Mouse (Mus musculus): Measurements from ENCODE around the gene Lamb2. TPM values are rescaled to one million over a fixed set of nuclear protein-coding genes. Genes with fewer than 3 reads are reported as not detected.

Gene Lamb2
- polyA plus RNA-seq, 1 experiment: 40.5 TPM

DNA sequence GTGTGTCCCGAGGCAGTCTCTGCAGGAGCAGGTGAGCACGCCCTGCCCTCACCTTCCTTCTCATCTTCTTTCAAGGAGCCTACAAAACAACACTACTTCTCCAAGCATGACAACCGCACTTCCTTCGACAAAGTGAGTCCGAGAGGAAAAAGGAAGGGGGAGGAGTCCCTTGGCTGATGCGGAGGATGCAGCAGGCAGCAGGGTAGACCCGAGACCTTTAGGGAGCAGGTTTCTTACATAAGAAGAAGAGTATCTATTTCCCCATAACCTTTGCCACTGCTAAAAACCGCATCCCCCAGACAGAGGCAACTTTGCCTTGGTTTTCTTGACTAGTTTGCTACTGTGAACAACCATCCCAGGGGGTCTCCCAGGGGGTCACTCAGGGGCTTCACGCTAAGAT, 34.4 kb upstream of the Lamb2 start:
- Histone ChIP-seq H3K27ac (ENCODE audit: insufficient read depth, low read length) (no peak overlapping the region), H3K4me1 (ENCODE audit: control insufficient read depth, insufficient read depth, insufficient read length) (peaks cover 11% of the 10 kb centered on the region; the same call in 1 of the 2 replicates), H3K4me3 (ENCODE audit: extremely low read depth, insufficient read depth, insufficient read length) (no peak overlapping the region), H3K27me3 (ENCODE audit: control insufficient read depth, insufficient read depth, low read length) (no peaks in the 10 kb centered on the region), H3K36me3 (ENCODE audit: control insufficient read depth, insufficient read depth, low read length) (no peaks in the 10 kb centered on the region)
- TF ChIP-seq POLR2A (IDR thresholded peaks at IDR 0.05; ENCODE audit: low read depth, low read length) (no peak), CTCF (IDR thresholded peaks at IDR 0.05; ENCODE audit: extremely low read depth, insufficient read depth, insufficient read length, insufficient replicate concordance) (no peak)
- WGBS: 13% methylated on average over 9 of the region's 9 CpGs
- no peak for DNase-seq (ENCODE audit: low read depth in 1 of 2, low spot score in 2 of 2)

DNA sequence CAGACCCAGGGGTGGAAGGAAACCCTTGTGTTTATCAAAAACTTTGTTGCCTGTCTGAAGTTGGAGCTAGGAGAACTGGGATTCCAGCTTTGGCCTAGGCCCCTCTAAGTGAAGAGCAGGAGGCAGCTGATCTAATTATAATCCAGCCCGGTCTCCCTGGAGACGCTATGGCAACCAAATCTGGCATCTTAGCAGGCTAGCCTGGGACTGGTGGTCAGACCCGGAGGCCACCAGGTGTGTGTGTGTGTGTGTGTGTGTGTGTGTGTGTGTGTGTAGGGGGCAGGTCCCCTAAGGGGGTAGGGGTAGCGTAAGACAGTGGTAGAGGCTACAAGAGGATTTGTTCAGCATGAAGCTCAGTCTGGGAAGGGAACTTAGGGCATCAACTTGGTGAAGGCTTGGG, 29.7 kb upstream of the Lamb2 start:
- TF ChIP-seq POLR2A (IDR thresholded peaks at IDR 0.05; ENCODE audit: low read depth, low read length): no peak
- TF ChIP-seq CTCF (IDR thresholded peaks at IDR 0.05; ENCODE audit: extremely low read depth, insufficient read depth, insufficient read length, insufficient replicate concordance): no peak
- H3K36me3 ChIP-seq (ENCODE audit: control insufficient read depth, insufficient read depth, low read length): no peaks in the 10 kb centered on the region
- H3K4me3 ChIP-seq (ENCODE audit: extremely low read depth, insufficient read depth, insufficient read length): no peak overlapping the region
- no peaks in the 10 kb centered on the region for H3K27me3 ChIP-seq (ENCODE audit: control insufficient read depth, insufficient read depth, low read length)
- no peak for DNase-seq (ENCODE audit: low read depth in 1 of 2, low spot score in 2 of 2)
- H3K27ac ChIP-seq (ENCODE audit: insufficient read depth, low read length): no peak overlapping the region
- H3K4me1 ChIP-seq (ENCODE audit: control insufficient read depth, insufficient read depth, insufficient read length): peaks cover 10% of the 10 kb centered on the region; the same call in 1 of the 2 replicates
- 85% methylated on average over 4 of the region's 4 CpGs for WGBS

DNA sequence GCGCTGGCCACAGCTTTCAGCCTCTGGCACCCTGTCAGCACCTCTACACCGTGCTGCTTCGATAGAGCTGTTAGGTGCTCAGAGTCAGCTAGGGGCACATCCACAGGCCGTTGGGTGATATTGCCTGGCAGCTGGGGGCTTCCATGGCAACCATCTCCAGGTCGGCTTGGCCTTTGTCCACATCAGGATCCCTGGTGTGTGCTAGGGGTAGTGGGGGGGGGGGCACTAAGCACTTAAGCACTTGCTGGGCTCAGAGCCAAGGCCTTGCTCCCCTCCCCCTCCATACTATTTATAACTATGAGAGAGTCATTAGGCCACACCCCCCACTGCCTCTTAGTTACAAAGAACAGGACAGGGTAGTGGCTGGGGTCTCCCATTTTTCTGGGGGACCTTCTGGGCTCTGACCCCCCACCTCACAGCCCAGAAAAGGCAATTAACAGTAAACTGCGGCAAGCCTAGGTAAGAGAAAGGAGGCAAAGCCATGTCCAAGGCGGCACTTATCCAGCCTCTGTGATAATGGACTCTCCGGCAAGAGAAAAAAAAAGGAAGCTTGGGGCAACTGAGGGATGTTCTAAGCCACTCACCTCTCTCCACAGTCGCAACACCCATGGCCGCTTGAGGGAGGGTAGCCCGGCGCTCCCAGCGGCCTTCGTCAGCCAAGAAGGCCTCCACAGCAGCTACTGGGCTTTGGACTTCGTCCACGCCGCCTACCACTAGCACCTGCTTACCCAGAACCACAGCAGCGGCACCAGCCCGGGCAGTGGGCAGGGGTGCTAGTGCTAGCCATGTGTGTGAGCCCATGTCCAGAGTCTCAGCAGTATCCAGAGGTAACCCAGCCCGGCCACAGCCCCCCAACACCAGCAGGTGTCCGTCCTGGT, 29.0 kb upstream of the Lamb2 start:
- H3K27me3 ChIP-seq (ENCODE audit: control insufficient read depth, insufficient read depth, low read length): no peaks in the 10 kb centered on the region
- H3K27ac ChIP-seq (ENCODE audit: insufficient read depth, low read length): no peak overlapping the region
- peaks cover 6% of the 10 kb centered on the region; the same call in 1 of the 2 replicates for H3K4me1 ChIP-seq (ENCODE audit: control insufficient read depth, insufficient read depth, insufficient read length)
- DNase-seq (ENCODE audit: low read depth in 1 of 2, low spot score in 2 of 2): no peak
- H3K36me3 ChIP-seq (ENCODE audit: control insufficient read depth, insufficient read depth, low read length): no peaks in the 10 kb centered on the region
- TF ChIP-seq CTCF (IDR thresholded peaks at IDR 0.05; ENCODE audit: extremely low read depth, insufficient read depth, insufficient read length, insufficient replicate concordance) (no peak), POLR2A (IDR thresholded peaks at IDR 0.05; ENCODE audit: low read depth, low read length) (no peak)
- H3K4me3 ChIP-seq (ENCODE audit: extremely low read depth, insufficient read depth, insufficient read length): no peak overlapping the region
- 75% methylated on average over 21 of the region's 21 CpGs for WGBS

DNA sequence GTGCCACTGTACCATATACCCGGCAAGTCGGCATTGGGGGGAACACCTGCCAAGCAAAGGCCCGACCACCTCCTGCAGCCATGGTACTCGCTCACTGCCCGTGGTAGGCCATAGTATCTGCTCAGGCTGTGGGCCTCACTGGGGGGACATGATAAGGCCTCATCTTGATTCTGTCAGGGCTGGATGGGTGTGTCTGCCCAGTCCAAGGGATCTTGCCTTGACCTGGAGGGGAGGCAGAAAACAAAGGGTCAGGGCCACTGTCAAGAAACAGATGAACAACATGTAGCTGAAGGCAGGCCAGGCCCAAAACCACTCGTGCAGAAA, 28.4 kb upstream of the Lamb2 start:
- Histone ChIP-seq H3K36me3 (ENCODE audit: control insufficient read depth, insufficient read depth, low read length) (no peaks in the 10 kb centered on the region), H3K27me3 (ENCODE audit: control insufficient read depth, insufficient read depth, low read length) (no peaks in the 10 kb centered on the region), H3K4me1 (ENCODE audit: control insufficient read depth, insufficient read depth, insufficient read length) (peaks cover 6% of the 10 kb centered on the region; the same call in 1 of the 2 replicates), H3K4me3 (ENCODE audit: extremely low read depth, insufficient read depth, insufficient read length) (no peak overlapping the region), H3K27ac (ENCODE audit: insufficient read depth, low read length) (no peak overlapping the region)
- no peak for TF ChIP-seq CTCF (IDR thresholded peaks at IDR 0.05; ENCODE audit: extremely low read depth, insufficient read depth, insufficient read length, insufficient replicate concordance)
- no peak for DNase-seq (ENCODE audit: low read depth in 1 of 2, low spot score in 2 of 2)
- 76% methylated on average over 6 of the region's 6 CpGs for WGBS

GRCm38 (mm10) chr9:108451519-108452160, 27.9 kb upstream of the Lamb2 start:
- no peaks in the 10 kb centered on the region for H3K36me3 ChIP-seq (ENCODE audit: control insufficient read depth, insufficient read depth, low read length)
- no peaks in the 10 kb centered on the region for H3K27me3 ChIP-seq (ENCODE audit: control insufficient read depth, insufficient read depth, low read length)
- peaks cover 6% of the 10 kb centered on the region; the same call in 1 of the 2 replicates for H3K4me1 ChIP-seq (ENCODE audit: control insufficient read depth, insufficient read depth, insufficient read length)
- no peak for TF ChIP-seq POLR2A (IDR thresholded peaks at IDR 0.05; ENCODE audit: low read depth, low read length)
- H3K27ac ChIP-seq (ENCODE audit: insufficient read depth, low read length): no peak overlapping the region
- WGBS: 81% methylated on average over 6 of the region's 6 CpGs
- 0 out of 2 replicates have a peak overlapping the region, but pooled peaks have one; percentile 57 for H3K4me3 ChIP-seq (ENCODE audit: extremely low read depth, insufficient read depth, insufficient read length)
- DNase-seq (ENCODE audit: low read depth in 1 of 2, low spot score in 2 of 2): no peak

- Histone ChIP-seq H3K27ac (ENCODE audit: insufficient read depth, low read length) (no peak overlapping the region), H3K4me1 (ENCODE audit: control insufficient read depth, insufficient read depth, insufficient read length) (peaks cover 6% of the 10 kb centered on the region; the same call in 1 of the 2 replicates), H3K27me3 (ENCODE audit: control insufficient read depth, insufficient read depth, low read length) (no peaks in the 10 kb centered on the region), H3K4me3 (ENCODE audit: extremely low read depth, insufficient read depth, insufficient read length) (peak overlapping the region; percentile 57), H3K36me3 (ENCODE audit: control insufficient read depth, insufficient read depth, low read length) (no peaks in the 10 kb centered on the region)
- peak; percentile 59 to 84 for DNase-seq (ENCODE audit: low read depth in 1 of 2, low spot score in 2 of 2)
- TF ChIP-seq CTCF (IDR thresholded peaks at IDR 0.05; ENCODE audit: extremely low read depth, insufficient read depth, insufficient read length, insufficient replicate concordance): peak; percentile 77
- no peak for TF ChIP-seq POLR2A (IDR thresholded peaks at IDR 0.05; ENCODE audit: low read depth, low read length)
- 2% methylated on average over 39 of the region's 40 CpGs for WGBS
Observed at GRCm38 (mm10) chr9:108452291-108452906, 27.1 kb upstream of the Lamb2 start.

Data from spleen, adult 2 months (tissue).